Mouse (Mus musculus) heart, postnatal 0 days (tissue): Measurements from ENCODE around the gene Fam25c.
"Not testable (repeated sequence)": the region's sequence is repeated elsewhere in the genome, so short reads cannot be mapped to it uniquely, and the experiment has no call there.

Experiments
- CTCF ChIP-seq: IDR thresholded peaks from 2 replicates; pipeline ENCODE4 v1.5.1; 2016; ENCODE audit warnings: antibody characterized with exemption, control low read depth, low read depth
- EP300 ChIP-seq: IDR thresholded peaks from 2 replicates; pipeline ENCODE4 v1.6.1; 2016; ENCODE audit warnings: antibody characterized with exemption, low read depth

DNA sequence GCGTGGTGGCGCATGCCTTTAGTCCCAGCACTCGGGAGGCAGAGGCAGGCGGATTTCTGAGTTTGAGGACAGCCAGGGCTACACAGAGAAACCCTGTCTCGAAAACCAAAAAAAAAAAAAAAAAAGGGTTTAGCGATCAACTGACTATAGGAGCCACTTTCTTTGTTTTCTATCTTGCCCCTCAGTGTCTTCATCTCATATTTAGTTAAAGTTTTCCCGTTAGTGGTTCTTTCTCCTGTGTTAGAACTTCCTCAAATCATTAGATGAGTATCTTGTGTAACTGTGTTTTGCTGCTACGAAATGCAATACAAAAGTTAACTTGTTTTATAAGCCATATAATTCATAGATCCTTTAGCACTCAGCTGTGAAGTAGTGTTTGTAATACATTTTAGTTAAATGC lies 40.9 kb downstream of the Fam25c start:
- TF ChIP-seq CTCF, EP300: not testable (repeated sequence)
